In the genomic region with DNA sequence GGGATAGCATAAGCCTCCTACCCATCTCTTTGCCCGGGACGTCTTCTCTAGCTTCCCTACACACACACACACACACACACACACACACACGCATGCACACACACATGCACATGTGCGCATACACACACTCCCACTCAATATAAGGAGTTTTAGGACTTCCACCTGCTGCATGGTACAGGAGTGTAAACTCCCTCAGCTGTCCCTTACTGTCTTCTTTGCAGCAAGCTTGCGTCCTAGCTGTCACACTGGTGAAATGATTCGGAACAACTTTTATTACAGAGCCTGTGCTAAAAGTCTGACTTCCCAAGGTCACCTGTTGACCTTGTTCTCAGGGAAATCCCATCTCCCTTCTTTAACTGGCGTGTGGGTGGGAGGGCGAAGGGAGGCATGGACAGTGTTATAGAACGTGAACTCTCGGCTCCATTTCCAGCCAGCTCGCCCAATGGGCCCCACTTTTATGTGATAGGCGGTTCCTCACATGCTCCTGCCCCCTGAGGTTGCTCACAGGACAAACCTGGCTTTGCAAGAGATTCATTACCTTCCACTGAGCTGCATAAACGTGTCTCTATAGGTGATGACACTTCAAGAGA, we compare ENCODE assay signal across 19 mouse cellular contexts.
"Had no signal": no experiment of that assay in that cellular context is flagged by ENCODE, and none has a peak within 500 bp of the region (broad histone marks: within the 10 kb centered on the region; RNA-seq: fewer than 3 reads in every experiment).

No protein-coding gene starts in this region.

- ATAC-seq: midbrain, embryonic 16.5 days had no signal

- H3K36me3 ChIP-seq: midbrain, embryonic 10.5 days; midbrain, embryonic 12.5 days; neural tube, embryonic 13.5 days; neural tube, embryonic 15.5 days had no signal

- DNase-seq: lung, adult 18-20 months; lung, embryonic 14.5 days; lung, postnatal 10 days; lung, postnatal 4 days; midbrain, embryonic 14.5 days; retina, postnatal 1 day; right cerebral cortex, adult 18-20 months; right cerebral cortex, postnatal 25 days; right cerebral cortex, postnatal 4 days; spleen, adult 18-20 months; thymus, adult 18-20 months; thymus, postnatal 14 days; thymus, postnatal 36 days had no signal

- H3K4me2 ChIP-seq: lung, embryonic 14.5 days; midbrain, embryonic 12.5 days; neural tube, embryonic 13.5 days; neural tube, embryonic 15.5 days had no signal

- H3K27me3 ChIP-seq: neural tube, embryonic 13.5 days; neural tube, embryonic 15.5 days had no signal

- H3K9me3 ChIP-seq: midbrain, embryonic 10.5 days; midbrain, embryonic 12.5 days; neural tube, embryonic 13.5 days; neural tube, embryonic 15.5 days had no signal

- H3K27ac ChIP-seq: midbrain, embryonic 10.5 days; midbrain, embryonic 12.5 days; neural tube, embryonic 13.5 days; neural tube, embryonic 15.5 days had no signal

- H3K9ac ChIP-seq: lung, embryonic 14.5 days; midbrain, embryonic 12.5 days; neural tube, embryonic 13.5 days; neural tube, embryonic 15.5 days had no signal

- H3K4me3 ChIP-seq: midbrain, embryonic 10.5 days; midbrain, embryonic 12.5 days; myocyte; neural tube, embryonic 13.5 days; neural tube, embryonic 15.5 days had no signal

- H3K4me1 ChIP-seq: midbrain, embryonic 10.5 days; midbrain, embryonic 12.5 days; neural tube, embryonic 13.5 days; neural tube, embryonic 15.5 days had no signal
